Mouse (Mus musculus): ENCODE results near the gene Lrch1.
A peak's percentile ranks its signal among the peaks of the same experiment; 100 is the strongest.

Lrch1 gene

GRCm38 (mm10) chr14:74946751-74947375, 813 bp downstream of the Lrch1 start:
- DNase-seq (ENCODE audit: low spot score), result peak; percentile 75

- no peak for DNase-seq (ENCODE audit: low spot score)
These were observed 1.3 kb downstream of the Lrch1 start for GRCm38 (mm10) chr14:74946321-74946750.

GRCm38 (mm10) chr14:74945266-74946215, 2.1 kb downstream of the Lrch1 start:
- no peak for DNase-seq (ENCODE audit: low spot score)

- no peak for DNase-seq (ENCODE audit: low spot score)
These were observed 3.4 kb downstream of the Lrch1 start for GRCm38 (mm10) chr14:74944128-74944755.

- no peak for DNase-seq (ENCODE audit: low spot score)
These were observed 4.0 kb downstream of the Lrch1 start for GRCm38 (mm10) chr14:74943581-74944117.

- DNase-seq (ENCODE audit: low spot score), result no peak
These were observed 4.7 kb downstream of the Lrch1 start for GRCm38 (mm10) chr14:74943024-74943423.

- DNase-seq (ENCODE audit: low spot score), result no peak
These were observed 6.1 kb downstream of the Lrch1 start for GRCm38 (mm10) chr14:74941591-74941990.

- DNase-seq (ENCODE audit: low spot score), result no peak
These were observed 6.9 kb downstream of the Lrch1 start for GRCm38 (mm10) chr14:74940741-74941140.

- DNase-seq (ENCODE audit: low spot score), result no peak
These were observed 8.3 kb downstream of the Lrch1 start for GRCm38 (mm10) chr14:74939355-74939754.

GRCm38 (mm10) chr14:74938896-74939295, 8.8 kb downstream of the Lrch1 start:
- DNase-seq (ENCODE audit: low spot score), result no peak

GRCm38 (mm10) chr14:74936557-74937261, 11.0 kb downstream of the Lrch1 start:
- DNase-seq (ENCODE audit: low spot score), result no peak

- DNase-seq (ENCODE audit: low spot score), result no peak
These were observed 12.6 kb downstream of the Lrch1 start for GRCm38 (mm10) chr14:74935111-74935510.

- DNase-seq (ENCODE audit: low spot score), result no peak
These were observed 13.5 kb downstream of the Lrch1 start for GRCm38 (mm10) chr14:74933960-74934710.

- no peak for DNase-seq (ENCODE audit: low spot score)
These were observed 17.9 kb downstream of the Lrch1 start for GRCm38 (mm10) chr14:74929739-74930138.

GRCm38 (mm10) chr14:74928809-74929432, 18.8 kb downstream of the Lrch1 start:
- DNase-seq (ENCODE audit: low spot score), result no peak

- DNase-seq (ENCODE audit: low spot score), result no peak
These were observed 20.6 kb downstream of the Lrch1 start for GRCm38 (mm10) chr14:74926899-74927571.

- no peak for DNase-seq (ENCODE audit: low spot score)
These were observed 21.6 kb downstream of the Lrch1 start for GRCm38 (mm10) chr14:74925951-74926517.

GRCm38 (mm10) chr14:74924521-74924920, 23.2 kb downstream of the Lrch1 start:
- no peak for DNase-seq (ENCODE audit: low spot score)

GRCm38 (mm10) chr14:74924031-74924430, 23.6 kb downstream of the Lrch1 start:
- DNase-seq (ENCODE audit: low spot score), result no peak
